Mouse (Mus musculus) regulatory T cell (primary cell): ENCODE data around the gene Atp1b3.

Source experiments
- in situ Hi-C: fragments of 300-600 bp; cut with MboI, MseI; formaldehyde crosslinking; loops from one replicate; pipeline ENCODE4 v1.15.1; 2025; ENCODE audit warnings: high pct_unique_total_duplicates

Atp1b3 gene

DNA sequence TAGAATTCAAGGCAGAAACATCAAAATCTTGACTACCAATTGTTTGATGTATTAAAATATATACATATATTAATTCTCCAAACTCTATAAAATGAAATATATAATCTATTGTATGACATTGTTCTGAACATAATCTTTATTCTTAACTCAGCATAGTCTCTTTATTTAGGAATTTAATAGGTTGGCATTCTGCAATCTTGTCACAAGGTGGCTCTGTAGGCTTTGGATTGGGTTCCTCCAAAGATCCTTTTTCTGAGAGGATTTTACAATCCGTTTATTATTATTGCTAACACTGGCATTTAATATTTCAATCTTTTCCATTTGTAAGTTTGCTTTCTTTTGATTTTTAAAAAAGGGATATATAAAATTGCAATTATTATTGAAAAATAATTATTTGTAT lies 79.3 kb downstream of the Atp1b3 start:
- in situ Hi-C loops, result loop anchor here (5.0 kb wide), 1 partner anchor 202 kb away; no protein-coding TSS in a partner anchor
